Mouse (Mus musculus) midbrain, embryonic 14.5 days (tissue): ENCODE results near the gene Rcn3. TPM values are rescaled to one million over a fixed set of nuclear protein-coding genes. Genes with fewer than 3 reads are reported as not detected.

Experiments used
- ATAC-seq: fragments of 200-750 bp; cut with Nextera tagmentation; 2 replicates; pipeline ENCODE4 v1.8.0; 2017; ENCODE audit warnings: moderate number of reproducible peaks, moderate library complexity; ENCODE audit not compliant: low FRiP score, low TSS enrichment
- DNase-seq: peaks from one replicate; pipeline ENCODE4 v3.0.0-alpha.2; 2015
- H3K27ac ChIP-seq: fragments of 300-500 bp; sonication (generic); replicated peaks from 2 replicates; pipeline ENCODE4 v1.5.1; 2014; ENCODE audit warnings: mild to moderate bottlenecking, low read depth, low read length, moderate library complexity
- H3K27me3 ChIP-seq: fragments of 300-500 bp; sonication (generic); 2 replicates; pipeline ENCODE4 v1.6.1; 2014; ENCODE audit warnings: low read length, control low read depth, mixed read lengths; ENCODE audit not compliant: control insufficient read depth, insufficient read depth
- H3K36me3 ChIP-seq: fragments of 300-500 bp; sonication (generic); 2 replicates; pipeline ENCODE4 v1.6.1; 2014; ENCODE audit warnings: low read length, control low read depth; ENCODE audit not compliant: control insufficient read depth, insufficient read depth
- H3K4me1 ChIP-seq: fragments of 300-500 bp; sonication (generic); 2 replicates; pipeline ENCODE4 v1.6.1; 2014; ENCODE audit warnings: mild to moderate bottlenecking, antibody characterized with exemption, low read length, control low read depth; ENCODE audit not compliant: control insufficient read depth, insufficient read depth
- H3K4me2 ChIP-seq: fragments of 300-500 bp; sonication (generic); 2 replicates; pipeline ENCODE4 v1.6.1; 2014; ENCODE audit warnings: mild to moderate bottlenecking, low read length, moderate library complexity
- H3K4me3 ChIP-seq: fragments of 300-500 bp; sonication (generic); replicated peaks from 2 replicates; pipeline ENCODE4 v1.5.1; 2014; ENCODE audit warnings: low read depth, low read length
- H3K9ac ChIP-seq: fragments of 300-500 bp; sonication (generic); replicated peaks from 2 replicates; pipeline ENCODE4 v1.6.1; 2014; ENCODE audit warnings: mild to moderate bottlenecking, low read length, moderate library complexity
- H3K9me3 ChIP-seq: fragments of 300-500 bp; sonication (generic); 2 replicates; pipeline ENCODE4 v1.6.1; 2016; ENCODE audit warnings: low read length, control low read depth, mixed read lengths; ENCODE audit not compliant: control insufficient read depth
- WGBS: fragments of 180-500 bp; shearing (Covaris S2); extraction: QIAGEN DNeasy Blood & Tissue Kit; methylation state at CpG from one replicate; pipeline ENCODE4 v1.1.7; 2014; 5-methylcytosine and 5-hydroxymethylcytosine counted together
- polyA plus RNA-seq: library from polyadenylated mRNA; unstranded; fragments of >200 nt; fragmentation: Nextera tagmentation; extraction: Ambion mirVana; gene quantifications from 2 replicates; pipeline ENCODE4 v1.2.1, GENCODE M21; 2014

Gene Rcn3
- polyA plus RNA-seq, 1 experiment from 2014 or later = 59.3 TPM

GRCm38 (mm10) chr7:45052181-45052861 is 39.7 kb downstream of the Rcn3 start:
- under 1% methylated on average over 38 of the region's 38 CpGs for WGBS
- Histone ChIP-seq H3K4me3 (peak overlapping the region; percentile 76), H3K27me3 (no peaks in the 10 kb centered on the region), H3K27ac (peak overlapping the region; percentile 97), H3K9ac (peak overlapping the region; percentile 87), H3K36me3 (peaks cover 31% of the 10 kb centered on the region), H3K9me3 (no peaks in the 10 kb centered on the region), H3K4me1 (peaks cover 9% of the 10 kb centered on the region; the same call in 1 of the 2 replicates), H3K4me2 (peak overlapping the region; percentile 97)
- no peak for ATAC-seq
- peak; percentile 34 for DNase-seq

GRCm38 (mm10) chr7:45051601-45051974 is 40.4 kb downstream of the Rcn3 start:
- peak; percentile 15 for DNase-seq
- H3K9me3 ChIP-seq = no peaks in the 10 kb centered on the region

GRCm38 (mm10) chr7:45050945-45051600 is 40.9 kb downstream of the Rcn3 start:
- peaks cover 43% of the 10 kb centered on the region for H3K36me3 ChIP-seq
- 2% methylated on average over 16 of the region's 16 CpGs for WGBS
- peak overlapping the region; percentile 97 for H3K4me2 ChIP-seq
- peak overlapping the region; percentile 87; the same call in 1 of the 2 replicates for H3K9ac ChIP-seq
- ATAC-seq (peak; percentile 69), DNase-seq (peak; percentile 95)
- peak overlapping the region; percentile 76 for H3K4me3 ChIP-seq
- peak overlapping the region; percentile 97 for H3K27ac ChIP-seq
- peaks cover 9% of the 10 kb centered on the region; the same call in 1 of the 2 replicates for H3K4me1 ChIP-seq
- H3K27me3 ChIP-seq = no peaks in the 10 kb centered on the region
- H3K9me3 ChIP-seq = no peaks in the 10 kb centered on the region

More at GRCm38 (mm10) chr7:45051601-45051974, 40.4 kb downstream of the Rcn3 start:
- Histone ChIP-seq H3K4me2 (peak overlapping the region; percentile 97), H3K36me3 (peaks cover 38% of the 10 kb centered on the region), H3K4me3 (peak overlapping the region; percentile 76), H3K4me1 (peaks cover 9% of the 10 kb centered on the region; the same call in 1 of the 2 replicates), H3K9ac (peak overlapping the region; percentile 87), H3K27me3 (no peaks in the 10 kb centered on the region), H3K27ac (peak overlapping the region; percentile 97)
- 1% methylated on average over 13 of the region's 13 CpGs for WGBS
- no peak for ATAC-seq

- Histone ChIP-seq H3K4me1 (peaks cover 6% of the 10 kb centered on the region; the same call in 1 of the 2 replicates), H3K9ac (no peak overlapping the region), H3K27me3 (no peaks in the 10 kb centered on the region), H3K27ac (no peak overlapping the region), H3K4me3 (no peak overlapping the region), H3K4me2 (no peak overlapping the region), H3K36me3 (peaks cover 63% of the 10 kb centered on the region), H3K9me3 (no peaks in the 10 kb centered on the region)
- DNase-seq (no peak), ATAC-seq (no peak)
- WGBS = 94% methylated on average over 23 of the region's 23 CpGs
These were observed 42.9 kb downstream of the Rcn3 start for GRCm38 (mm10) chr7:45048923-45049657.

GRCm38 (mm10) chr7:45048001-45048890 is 43.8 kb downstream of the Rcn3 start:
- H3K4me2 ChIP-seq = no peak overlapping the region
- H3K4me1 ChIP-seq = no peaks in the 10 kb centered on the region; the same call in 1 of the 2 replicates
- H3K9ac ChIP-seq = no peak overlapping the region
- no peak for ATAC-seq
- no peaks in the 10 kb centered on the region for H3K27me3 ChIP-seq
- no peak overlapping the region for H3K27ac ChIP-seq
- H3K9me3 ChIP-seq = no peaks in the 10 kb centered on the region
- H3K36me3 ChIP-seq = peaks cover 72% of the 10 kb centered on the region
- DNase-seq = no peak
- 93% methylated on average over 38 of the region's 38 CpGs for WGBS
- H3K4me3 ChIP-seq = no peak overlapping the region

- no peaks in the 10 kb centered on the region for H3K27me3 ChIP-seq
- H3K27ac ChIP-seq = no peak overlapping the region
- H3K4me2 ChIP-seq = no peak overlapping the region
- ATAC-seq (no peak), DNase-seq (no peak)
- H3K4me1 ChIP-seq = no peaks in the 10 kb centered on the region; the same call in 1 of the 2 replicates
- H3K9ac ChIP-seq = no peak overlapping the region
- H3K36me3 ChIP-seq = peaks cover 79% of the 10 kb centered on the region
- 98% methylated on average over 14 of the region's 14 CpGs for WGBS
- H3K4me3 ChIP-seq = no peak overlapping the region
- H3K9me3 ChIP-seq = no peaks in the 10 kb centered on the region
These were observed 44.5 kb downstream of the Rcn3 start for GRCm38 (mm10) chr7:45047491-45047890.

GRCm38 (mm10) chr7:45046853-45047350 is 45.1 kb downstream of the Rcn3 start:
- H3K9me3 ChIP-seq = no peaks in the 10 kb centered on the region
- 96% methylated on average over 26 of the region's 26 CpGs for WGBS
- H3K9ac ChIP-seq = no peak overlapping the region
- no peak for DNase-seq
- ATAC-seq = no peak
- H3K4me1 ChIP-seq = no peaks in the 10 kb centered on the region; the same call in 1 of the 2 replicates
- no peaks in the 10 kb centered on the region for H3K27me3 ChIP-seq
- no peak overlapping the region for H3K27ac ChIP-seq
- H3K4me3 ChIP-seq = no peak overlapping the region
- H3K36me3 ChIP-seq = peaks cover 85% of the 10 kb centered on the region
- no peak overlapping the region for H3K4me2 ChIP-seq

- DNase-seq (no peak), ATAC-seq (no peak)
- no peak overlapping the region for H3K9ac ChIP-seq
- no peaks in the 10 kb centered on the region for H3K4me1 ChIP-seq
- no peak overlapping the region for H3K4me3 ChIP-seq
- H3K9me3 ChIP-seq = no peaks in the 10 kb centered on the region
- H3K27me3 ChIP-seq = no peaks in the 10 kb centered on the region
- no peak overlapping the region for H3K4me2 ChIP-seq
- peaks cover 96% of the 10 kb centered on the region for H3K36me3 ChIP-seq
- no peak overlapping the region for H3K27ac ChIP-seq
- WGBS = 95% methylated on average over 22 of the region's 22 CpGs
These were observed 46.3 kb downstream of the Rcn3 start for GRCm38 (mm10) chr7:45045741-45046140.
